Mouse (Mus musculus): Measurements from ENCODE around the gene Rere.
"Not testable (repeated sequence)": the region's sequence is repeated elsewhere in the genome, so short reads cannot be mapped to it uniquely, and the experiment has no call there.

Rere gene

GRCm38 (mm10) chr4:150504304-150505021 lies 223.0 kb downstream of the Rere start:
- DNase-seq (ENCODE audit: low read depth, low spot score): no peak

- DNase-seq (ENCODE audit: low read depth, low spot score): no peak
Observed at GRCm38 (mm10) chr4:150509026-150509712, 227.7 kb downstream of the Rere start.

DNA sequence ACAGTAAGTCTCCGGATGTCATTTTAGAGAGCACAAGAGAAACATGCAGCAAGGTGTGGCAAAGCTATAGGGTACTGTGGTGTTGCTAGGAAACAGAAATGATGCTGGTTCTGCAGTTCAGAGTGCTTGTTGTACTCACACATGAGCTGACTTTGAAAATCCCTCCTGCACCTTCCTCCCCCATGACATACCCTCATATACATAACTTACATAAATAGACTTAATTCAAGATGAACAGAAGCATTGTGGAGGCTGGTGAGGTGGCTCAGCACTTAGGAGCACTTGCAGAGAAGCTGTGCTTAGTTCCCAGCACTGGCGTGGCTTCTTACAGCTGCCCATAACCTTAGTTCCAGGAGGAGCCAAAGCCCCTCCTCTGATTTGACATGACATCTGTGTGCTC lies 228.6 kb downstream of the Rere start:
- no peak for DNase-seq (ENCODE audit: low read depth, low spot score)

DNA sequence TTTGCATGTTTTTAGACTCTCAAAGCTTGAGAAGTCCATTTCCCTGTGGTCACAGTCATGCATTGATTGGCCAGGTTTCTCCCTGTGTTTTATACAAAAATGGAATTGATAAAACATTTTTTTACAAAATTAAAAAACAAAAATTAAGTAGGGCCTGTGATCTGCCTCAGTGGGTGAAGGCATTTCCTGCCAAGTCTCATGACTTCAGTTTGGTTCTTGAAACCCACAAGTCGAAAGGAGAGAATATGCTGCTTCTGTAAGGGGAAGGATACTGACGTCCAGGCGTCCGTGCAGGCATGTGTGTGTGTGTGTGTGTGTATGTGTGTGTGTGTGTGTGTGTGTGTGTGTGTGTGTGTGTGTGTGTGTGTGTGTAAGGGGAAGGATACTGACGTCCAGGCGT lies 231.9 kb downstream of the Rere start:
- DNase-seq (ENCODE audit: low read depth, low spot score): not testable (repeated sequence)

GRCm38 (mm10) chr4:150516201-150516600 lies 234.8 kb downstream of the Rere start:
- no peak for DNase-seq (ENCODE audit: low read depth, low spot score)

GRCm38 (mm10) chr4:150517381-150517780 lies 235.9 kb downstream of the Rere start:
- DNase-seq (ENCODE audit: low read depth, low spot score): no peak

DNA sequence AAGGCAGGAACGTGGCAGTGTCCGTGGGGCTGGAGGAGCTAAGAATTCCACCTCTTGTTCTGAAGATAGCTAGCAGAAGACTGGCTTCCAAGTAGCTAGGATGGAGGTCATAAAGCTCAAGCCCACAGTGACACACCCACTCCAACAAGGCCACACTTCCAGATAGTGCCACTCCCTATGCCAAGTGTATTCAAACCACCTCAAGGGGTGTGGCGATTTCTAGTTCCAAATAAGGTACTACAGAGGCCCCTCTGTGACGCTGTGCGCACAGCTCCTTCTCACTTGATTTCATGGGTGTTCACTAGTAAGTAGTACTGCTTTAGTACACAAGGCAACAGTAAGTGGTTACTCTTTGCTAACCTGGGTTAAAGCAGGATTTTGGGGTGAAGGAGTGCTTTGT lies 237.4 kb downstream of the Rere start:
- no peak for DNase-seq (ENCODE audit: low read depth, low spot score)

GRCm38 (mm10) chr4:150520069-150520468 lies 238.6 kb downstream of the Rere start:
- DNase-seq (ENCODE audit: low read depth, low spot score): no peak

DNA sequence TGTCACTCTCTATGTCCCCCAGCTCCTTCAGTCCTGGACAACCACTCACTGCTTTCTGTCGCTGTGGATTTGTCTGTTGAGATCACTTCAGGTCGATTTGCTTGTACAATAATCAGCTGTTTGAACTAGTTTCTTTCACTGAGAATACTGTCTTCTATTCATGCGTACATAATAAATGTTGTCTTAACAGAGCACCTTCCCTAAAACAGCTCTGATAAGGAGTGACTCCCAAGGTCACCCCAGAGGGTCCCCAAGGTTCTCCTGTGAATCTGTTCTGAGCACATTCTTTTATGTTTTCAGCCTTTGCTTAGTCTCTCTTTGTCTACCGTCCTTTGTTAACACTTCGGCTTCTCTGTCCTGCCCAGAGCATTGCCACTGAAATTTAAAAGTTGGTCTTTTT lies 241.0 kb downstream of the Rere start:
- DNase-seq (ENCODE audit: low read depth, low spot score): no peak

- DNase-seq (ENCODE audit: low read depth, low spot score): no peak
Observed at GRCm38 (mm10) chr4:150523351-150523750, 241.9 kb downstream of the Rere start.

- no peak for DNase-seq (ENCODE audit: low read depth, low spot score)
Observed at GRCm38 (mm10) chr4:150526269-150526668, 244.8 kb downstream of the Rere start.

GRCm38 (mm10) chr4:150528426-150528825 lies 247.0 kb downstream of the Rere start:
- no peak for DNase-seq (ENCODE audit: low read depth, low spot score)

DNA sequence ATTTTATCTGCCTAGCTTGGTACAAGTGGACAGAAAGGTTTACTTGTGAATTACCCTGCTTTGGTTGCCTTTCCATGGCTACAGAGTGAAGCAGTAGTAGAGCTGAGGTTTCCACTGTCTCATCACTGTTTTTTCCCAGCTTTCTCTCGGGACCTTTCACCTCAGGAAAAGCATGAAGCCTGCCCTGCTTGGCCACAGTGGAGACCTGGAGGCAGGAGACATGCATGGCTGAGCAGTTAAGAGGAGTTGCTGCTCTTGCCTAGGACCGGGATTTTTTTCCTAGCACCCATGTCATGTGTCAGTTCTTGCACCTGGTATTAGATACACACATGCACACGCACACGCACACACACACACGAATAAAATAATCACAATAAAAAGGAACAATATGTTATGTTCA lies 247.4 kb downstream of the Rere start:
- DNase-seq (ENCODE audit: low read depth, low spot score): no peak

DNA sequence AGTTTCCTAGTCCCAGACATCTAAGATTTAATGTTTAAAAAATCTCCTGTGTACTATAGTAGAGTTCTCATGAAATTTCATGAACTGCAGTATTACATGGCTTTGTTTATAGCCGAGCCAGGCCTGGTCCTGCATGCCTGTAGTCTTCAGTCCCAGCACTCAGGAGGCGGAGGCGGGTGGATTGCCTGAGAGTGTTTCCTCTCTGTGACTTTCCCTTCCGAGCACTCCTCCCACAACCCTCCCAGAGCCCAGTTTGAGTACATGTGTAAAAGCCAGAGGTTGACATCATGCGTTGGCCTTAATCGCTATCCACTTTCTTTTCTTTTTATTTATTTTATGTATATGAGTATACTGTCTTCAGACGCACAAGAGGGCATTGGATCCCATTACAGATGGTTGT lies 250.4 kb downstream of the Rere start:
- no peak for DNase-seq (ENCODE audit: low read depth, low spot score)

DNA sequence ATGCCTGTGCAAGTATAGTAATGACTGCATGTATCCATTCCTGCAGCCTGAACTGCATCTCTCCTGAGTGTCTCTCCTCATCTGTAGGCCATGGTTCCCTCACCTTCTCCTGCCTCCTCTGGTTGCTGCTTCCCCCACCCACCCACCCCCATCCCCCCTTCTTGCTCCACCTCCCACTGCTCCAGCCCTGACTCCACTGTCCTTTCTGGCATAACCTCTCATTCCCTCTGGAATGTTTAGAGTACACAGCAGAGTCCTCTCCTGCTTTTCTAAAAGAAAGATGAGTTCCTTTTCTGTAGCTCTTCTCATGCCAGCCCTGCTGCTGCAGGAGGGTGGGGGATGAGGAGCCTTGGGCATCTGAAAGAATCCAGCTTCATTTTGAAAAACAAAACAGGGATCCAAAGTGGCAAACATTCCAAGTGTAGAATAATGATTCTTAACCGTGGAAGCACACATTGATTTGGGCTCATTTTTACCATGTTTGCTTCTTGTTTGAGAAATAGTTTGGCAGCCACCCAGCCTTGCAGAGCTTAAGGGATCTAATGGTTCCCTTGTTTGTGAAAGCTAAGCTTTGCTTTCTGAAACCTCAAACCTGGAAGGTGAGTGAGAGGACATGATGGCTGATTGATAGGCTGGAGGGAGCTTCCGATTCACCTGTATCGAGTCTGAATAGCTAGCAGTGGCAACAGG lies 255.5 kb downstream of the Rere start:
- DNase-seq (ENCODE audit: low read depth, low spot score): no peak

- DNase-seq (ENCODE audit: low read depth, low spot score): no peak
Observed at GRCm38 (mm10) chr4:150539846-150540245, 258.4 kb downstream of the Rere start.

GRCm38 (mm10) chr4:150540392-150541094 lies 259.1 kb downstream of the Rere start:
- no peak for DNase-seq (ENCODE audit: low read depth, low spot score)

- no peak for DNase-seq (ENCODE audit: low read depth, low spot score)
Observed at GRCm38 (mm10) chr4:150544231-150544630, 262.8 kb downstream of the Rere start.

DNA sequence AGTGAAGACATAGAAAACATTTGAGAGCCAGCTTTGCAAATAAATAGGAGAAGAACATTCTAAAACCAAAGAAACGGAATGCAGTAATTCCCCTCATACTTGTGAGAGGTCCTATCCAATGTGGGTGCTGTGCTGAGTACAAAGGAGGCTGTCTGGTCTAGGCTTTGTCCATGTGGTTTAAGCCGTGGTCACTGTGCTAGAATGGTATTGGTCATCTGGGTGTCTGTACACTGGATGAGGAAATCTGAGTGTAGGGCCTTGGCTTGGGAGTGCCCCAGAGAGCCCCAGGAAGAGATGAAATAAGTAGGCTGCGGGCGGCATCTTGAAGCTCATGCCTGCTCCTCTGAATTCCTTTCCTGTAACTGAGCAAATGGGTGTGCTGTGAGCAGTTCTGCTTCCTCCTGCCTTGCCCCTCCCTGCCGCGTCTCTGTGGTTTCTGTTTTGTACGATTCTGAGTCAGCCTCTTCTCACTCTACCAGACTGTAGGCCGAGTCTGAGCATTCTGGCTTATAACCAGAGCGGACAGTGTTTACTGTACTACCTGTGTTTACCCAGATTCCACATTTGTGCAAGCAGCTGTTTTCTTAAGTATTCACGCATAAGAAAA lies 263.3 kb downstream of the Rere start:
- no peak for DNase-seq (ENCODE audit: low read depth, low spot score)

DNA sequence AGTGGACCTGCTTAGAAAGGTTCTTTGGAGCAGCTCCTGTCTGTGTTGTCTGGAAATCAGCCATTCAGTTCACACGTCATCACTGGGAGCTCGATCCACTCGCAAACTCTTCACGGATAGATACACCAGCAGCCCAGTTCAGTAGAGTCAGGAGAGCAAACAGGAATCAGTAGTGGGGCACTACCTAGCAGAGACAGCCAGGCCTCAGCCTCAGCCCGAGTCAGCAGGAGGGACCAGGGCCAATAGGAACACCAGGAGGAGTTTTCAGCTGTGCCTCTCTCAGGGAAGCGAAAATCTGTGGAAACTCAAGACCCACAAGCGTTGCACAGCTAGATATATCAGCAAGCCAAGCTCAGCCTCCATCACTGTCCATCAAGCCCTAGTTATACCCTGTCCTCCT lies 264.3 kb downstream of the Rere start:
- no peak for DNase-seq (ENCODE audit: low read depth, low spot score)

DNA sequence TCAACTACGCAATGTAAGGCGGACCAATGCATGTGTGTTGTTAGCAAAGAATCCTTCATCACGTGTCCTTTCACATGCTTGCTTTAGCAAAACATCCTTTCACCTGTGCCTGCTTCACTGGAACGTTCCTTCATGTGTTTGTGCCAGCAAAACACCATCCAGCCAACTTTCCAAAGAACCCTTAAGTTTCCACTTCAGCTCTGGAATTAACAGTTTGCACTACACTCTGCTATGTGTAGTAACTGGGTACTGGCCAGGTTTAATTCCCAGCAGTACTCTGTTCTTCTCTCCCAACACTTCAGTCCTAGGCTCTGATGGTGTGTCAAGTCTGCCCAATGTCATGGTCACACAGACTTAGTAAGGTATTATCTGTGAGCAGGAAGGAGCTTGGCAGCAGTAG lies 264.9 kb downstream of the Rere start:
- DNase-seq (ENCODE audit: low read depth, low spot score): not testable (repeated sequence)

GRCm38 (mm10) chr4:150549393-150549792 lies 267.9 kb downstream of the Rere start:
- DNase-seq (ENCODE audit: low read depth, low spot score): no peak

Data from retina, postnatal 7 days (tissue).